Mouse (Mus musculus) hindbrain, embryonic 16.5 days (tissue): ENCODE measurements at regions not wholly inside any gene's neighbourhood (a gene's known extent, or its start where the extent isn't known, plus 50 kb on each side); places are given as distances from the start of the nearest gene placed in this dataset.

ENCODE experiments used
- ATAC-seq: fragments of 200-750 bp; cut with Nextera tagmentation; 2 replicates; pipeline ENCODE4 v1.8.0; 2017; ENCODE audit warnings: moderate TSS enrichment, moderate library complexity
- H3K27ac ChIP-seq: fragments of 300-500 bp; sonication (generic); 2 replicates; pipeline ENCODE4 v1.5.1; 2014; ENCODE audit warnings: low read depth, mild to moderate bottlenecking, control low read depth, low read length, moderate library complexity
- H3K27me3 ChIP-seq: fragments of 300-500 bp; sonication (generic); replicated peaks from 2 replicates; pipeline ENCODE4 v1.6.1; 2014; ENCODE audit warnings: low read length; ENCODE audit not compliant: control insufficient read depth, insufficient read depth
- H3K36me3 ChIP-seq: fragments of 300-500 bp; sonication (generic); 2 replicates; pipeline ENCODE4 v1.6.1; 2014; ENCODE audit warnings: mild to moderate bottlenecking, low read length, moderate library complexity, mixed read lengths; ENCODE audit not compliant: control insufficient read depth, insufficient read depth
- H3K4me1 ChIP-seq: fragments of 300-500 bp; sonication (generic); 2 replicates; pipeline ENCODE4 v1.6.1; 2014; ENCODE audit warnings: low read depth, low read length; ENCODE audit not compliant: control insufficient read depth, insufficient read depth
- H3K4me2 ChIP-seq: fragments of 300-500 bp; sonication (generic); 2 replicates; pipeline ENCODE4 v1.6.1; 2014; ENCODE audit warnings: mild to moderate bottlenecking, low read length, control low read depth, moderate library complexity
- H3K4me3 ChIP-seq: fragments of 300-500 bp; sonication (generic); 2 replicates; pipeline ENCODE4 v1.5.1; 2014; ENCODE audit warnings: mild to moderate bottlenecking, low read length, control low read depth, moderate library complexity
- H3K9ac ChIP-seq: fragments of 300-500 bp; sonication (generic); 2 replicates; pipeline ENCODE4 v1.6.1; 2014; ENCODE audit warnings: low read depth, mild to moderate bottlenecking, control low read depth, low read length, moderate library complexity
- H3K9me3 ChIP-seq: fragments of 300-500 bp; sonication (generic); 2 replicates; pipeline ENCODE4 v1.6.1; 2014; ENCODE audit warnings: mild to moderate bottlenecking, low read length, moderate library complexity; ENCODE audit not compliant: control insufficient read depth
- WGBS: fragments of 180-500 bp; shearing (Covaris S2); extraction: QIAGEN DNeasy Blood & Tissue Kit; methylation state at CpG from one replicate; pipeline ENCODE4 v1.1.7; 2014; 5-methylcytosine and 5-hydroxymethylcytosine counted together

GRCm38 (mm10) chr1:41551271-41551670 is 745.9 kb downstream of the Tmem182 start:
- Histone ChIP-seq H3K9ac (no peak overlapping the region), H3K4me3 (no peak overlapping the region), H3K36me3 (no peaks in the 10 kb centered on the region), H3K9me3 (no peaks in the 10 kb centered on the region), H3K4me1 (no peaks in the 10 kb centered on the region), H3K27me3 (no peaks in the 10 kb centered on the region), H3K4me2 (no peak overlapping the region), H3K27ac (no peak overlapping the region)
- 91% methylated on average over 1 of the region's 1 CpGs for WGBS
- ATAC-seq: no peak

GRCm38 (mm10) chr1:41555607-41556006 is 750.2 kb downstream of the Tmem182 start:
- ATAC-seq: peak; percentile 81; the same call in 1 of the 2 replicates
- Histone ChIP-seq H3K4me1 (no peaks in the 10 kb centered on the region), H3K9me3 (no peaks in the 10 kb centered on the region), H3K4me3 (no peak overlapping the region), H3K4me2 (no peak overlapping the region), H3K27me3 (no peaks in the 10 kb centered on the region), H3K27ac (no peak overlapping the region), H3K36me3 (no peaks in the 10 kb centered on the region), H3K9ac (no peak overlapping the region)
- 54% methylated on average over 2 of the region's 2 CpGs for WGBS

GRCm38 (mm10) chr1:41559101-41559665 is 753.8 kb downstream of the Tmem182 start:
- 84% methylated on average over 17 of the region's 17 CpGs for WGBS
- ATAC-seq: no peak

GRCm38 (mm10) chr1:41559991-41560390 is 754.6 kb downstream of the Tmem182 start:
- no peaks in the 10 kb centered on the region for H3K4me1 ChIP-seq
- H3K27me3 ChIP-seq: no peaks in the 10 kb centered on the region
- H3K36me3 ChIP-seq: no peaks in the 10 kb centered on the region
- no peak for ATAC-seq
- H3K9ac ChIP-seq: no peak overlapping the region
- H3K9me3 ChIP-seq: no peaks in the 10 kb centered on the region
- WGBS: 87% methylated on average over 3 of the region's 3 CpGs
- H3K27ac ChIP-seq: no peak overlapping the region
- no peak overlapping the region for H3K4me3 ChIP-seq
- H3K4me2 ChIP-seq: no peak overlapping the region

More at GRCm38 (mm10) chr1:41559101-41559665, 753.8 kb downstream of the Tmem182 start:
- Histone ChIP-seq H3K4me2 (no peak overlapping the region), H3K27me3 (no peaks in the 10 kb centered on the region), H3K9me3 (no peaks in the 10 kb centered on the region), H3K27ac (no peak overlapping the region), H3K9ac (no peak overlapping the region), H3K4me1 (no peaks in the 10 kb centered on the region), H3K4me3 (no peak overlapping the region), H3K36me3 (no peaks in the 10 kb centered on the region)

GRCm38 (mm10) chr1:41603471-41603870 is 798.1 kb downstream of the Tmem182 start:
- Histone ChIP-seq H3K27me3 (no peaks in the 10 kb centered on the region), H3K9me3 (no peaks in the 10 kb centered on the region), H3K4me1 (no peaks in the 10 kb centered on the region), H3K27ac (no peak overlapping the region), H3K9ac (no peak overlapping the region), H3K4me2 (no peak overlapping the region), H3K4me3 (no peak overlapping the region), H3K36me3 (no peaks in the 10 kb centered on the region)
- ATAC-seq: no peak
- 76% methylated on average over 5 of the region's 5 CpGs for WGBS

GRCm38 (mm10) chr1:41604996-41605747 is 799.8 kb downstream of the Tmem182 start:
- Histone ChIP-seq H3K9ac (no peak overlapping the region), H3K4me1 (no peaks in the 10 kb centered on the region), H3K4me2 (peak overlapping the region; percentile 30), H3K36me3 (no peaks in the 10 kb centered on the region), H3K27me3 (no peaks in the 10 kb centered on the region), H3K27ac (no peak overlapping the region), H3K9me3 (no peaks in the 10 kb centered on the region), H3K4me3 (no peak overlapping the region)
- WGBS: 47% methylated on average over 14 of the region's 14 CpGs
- peak; percentile 40; the same call in 1 of the 2 replicates for ATAC-seq

- H3K4me2 ChIP-seq: no peak overlapping the region
- peak; percentile 85 for ATAC-seq
- WGBS: 22% methylated on average over 3 of the region's 3 CpGs
- no peaks in the 10 kb centered on the region for H3K4me1 ChIP-seq
- no peak overlapping the region for H3K4me3 ChIP-seq
- no peak overlapping the region for H3K27ac ChIP-seq
- no peaks in the 10 kb centered on the region for H3K9me3 ChIP-seq
- H3K27me3 ChIP-seq: no peaks in the 10 kb centered on the region
- no peaks in the 10 kb centered on the region for H3K36me3 ChIP-seq
- no peak overlapping the region for H3K9ac ChIP-seq
Measured at GRCm38 (mm10) chr1:41605748-41606131, 800.3 kb downstream of the Tmem182 start.

GRCm38 (mm10) chr1:41610783-41611182 is 805.4 kb downstream of the Tmem182 start:
- WGBS: 54% methylated on average over 8 of the region's 8 CpGs
- Histone ChIP-seq H3K27me3 (no peaks in the 10 kb centered on the region), H3K9ac (no peak overlapping the region), H3K4me3 (no peak overlapping the region), H3K36me3 (no peaks in the 10 kb centered on the region), H3K9me3 (no peaks in the 10 kb centered on the region), H3K27ac (no peak overlapping the region), H3K4me2 (no peak overlapping the region; the same call in 1 of the 2 replicates), H3K4me1 (no peaks in the 10 kb centered on the region)
- ATAC-seq: peak; percentile 48; the same call in 1 of the 2 replicates

- Histone ChIP-seq H3K4me1 (peaks cover 2% of the 10 kb centered on the region; the same call in 1 of the 2 replicates), H3K27ac (no peak overlapping the region), H3K27me3 (no peaks in the 10 kb centered on the region), H3K36me3 (no peaks in the 10 kb centered on the region), H3K9me3 (no peaks in the 10 kb centered on the region), H3K4me3 (no peak overlapping the region), H3K9ac (no peak overlapping the region), H3K4me2 (peak overlapping the region; percentile 45)
- 33% methylated on average over 9 of the region's 9 CpGs for WGBS
- peak; percentile 85 for ATAC-seq
Measured at GRCm38 (mm10) chr1:41651804-41652203, 846.4 kb downstream of the Tmem182 start.
